Mouse (Mus musculus) T-cell, adult 2 months (primary cell): ENCODE measurements around the gene Nmur2.

Experiments used
- DNase-seq: peaks from one replicate; pipeline ENCODE4 v3.0.0; 2022; ENCODE audit warnings: low spot score

Gene Nmur2

GRCm38 (mm10) chr11:56040917-56041316, at the start of gene Nmur2:
TSS of gene Nmur2 (minus strand) at chr11:56041010.
- DNase-seq = no peak

GRCm38 (mm10) chr11:56089127-56089689, 48.4 kb upstream of the Nmur2 start:
- DNase-seq = no peak

- no peak for DNase-seq
These were observed 31.3 kb upstream of the Nmur2 start for GRCm38 (mm10) chr11:56072131-56072530.

- no peak for DNase-seq
These were observed 28.8 kb upstream of the Nmur2 start for GRCm38 (mm10) chr11:56069658-56070057.

- no peak for DNase-seq
These were observed 24.3 kb upstream of the Nmur2 start for GRCm38 (mm10) chr11:56065147-56065546.

GRCm38 (mm10) chr11:56064575-56064974, 23.8 kb upstream of the Nmur2 start:
- DNase-seq = no peak

- no peak for DNase-seq
These were observed 18.4 kb upstream of the Nmur2 start for GRCm38 (mm10) chr11:56059236-56059635.

GRCm38 (mm10) chr11:56054439-56054838, 13.6 kb upstream of the Nmur2 start:
- no peak for DNase-seq

- DNase-seq = no peak
These were observed 14.0 kb downstream of the Nmur2 start for GRCm38 (mm10) chr11:56026854-56027253.

GRCm38 (mm10) chr11:56025746-56026570, 14.9 kb downstream of the Nmur2 start:
- no peak for DNase-seq

GRCm38 (mm10) chr11:56013510-56014057, 27.2 kb downstream of the Nmur2 start:
- no peak for DNase-seq

GRCm38 (mm10) chr11:56012396-56012795, 28.4 kb downstream of the Nmur2 start:
- DNase-seq = no peak

GRCm38 (mm10) chr11:56008277-56008676, 32.5 kb downstream of the Nmur2 start:
- DNase-seq = no peak

GRCm38 (mm10) chr11:55992799-55993198, 48.0 kb downstream of the Nmur2 start:
- DNase-seq = no peak

GRCm38 (mm10) chr11:55992148-55992547, 48.7 kb downstream of the Nmur2 start:
- DNase-seq = no peak

- no peak for DNase-seq
These were observed 49.2 kb downstream of the Nmur2 start for GRCm38 (mm10) chr11:55991505-55992066.

GRCm38 (mm10) chr11:55984643-55985042, 56.2 kb downstream of the Nmur2 start:
- DNase-seq = no peak

GRCm38 (mm10) chr11:55981656-55982055, 59.2 kb downstream of the Nmur2 start:
- DNase-seq = no peak

GRCm38 (mm10) chr11:55978146-55978545, 62.7 kb downstream of the Nmur2 start:
- DNase-seq = no peak
